Mouse (Mus musculus) hindlimb bud, embryonic 11.5 days (tissue): ENCODE results near the gene Cdh18.
"Not testable (repeated sequence)": the region's sequence is repeated elsewhere in the genome, so short reads cannot be mapped to it uniquely, and the experiment has no call there.

ENCODE experiments used
- DNase-seq: peaks from one replicate; pipeline ENCODE4 v3.0.0-alpha.2; 2012; ENCODE audit warnings: low read depth, low spot score; ENCODE audit errors: extremely low spot score

The Cdh18 gene

DNA sequence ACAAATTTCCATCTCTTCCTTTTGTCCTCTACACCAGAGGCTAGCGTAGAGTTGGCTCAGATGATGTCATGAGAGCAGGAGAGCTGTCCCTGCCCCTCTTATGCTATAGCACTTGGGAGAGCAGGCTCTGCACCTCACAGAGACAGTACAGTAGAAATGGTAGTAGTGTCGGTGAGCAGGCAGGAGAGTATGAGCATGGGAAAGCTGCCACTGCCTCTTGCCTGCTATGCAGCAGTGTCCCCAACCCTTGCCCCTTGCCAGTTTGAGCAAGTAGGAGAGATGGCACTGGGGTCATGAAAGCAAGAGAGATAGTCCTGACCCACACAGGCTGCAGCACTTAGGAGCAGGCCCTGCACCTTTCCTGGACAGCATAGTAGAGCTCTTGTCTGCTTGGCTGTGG is 607.1 kb downstream of the Cdh18 start:
- no peak for DNase-seq

DNA sequence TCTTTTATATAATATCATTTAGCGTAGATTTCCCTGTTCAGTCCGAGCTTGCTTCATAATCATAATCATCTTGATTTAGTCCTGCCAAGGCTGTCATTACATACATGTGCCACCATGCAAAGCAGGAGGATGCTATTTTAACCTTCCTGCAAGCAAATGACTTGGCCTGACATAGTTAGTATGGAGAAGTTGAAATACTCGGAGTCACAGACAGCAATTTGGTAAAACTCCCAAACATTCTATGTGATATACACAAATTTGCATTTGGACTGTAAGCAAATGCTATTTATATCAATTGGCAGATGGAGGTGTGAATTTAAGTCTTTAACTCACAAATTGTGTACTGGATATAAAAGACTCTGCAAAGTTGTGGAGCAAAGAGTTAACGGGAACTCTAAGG is 616.0 kb downstream of the Cdh18 start:
- no peak for DNase-seq

DNA sequence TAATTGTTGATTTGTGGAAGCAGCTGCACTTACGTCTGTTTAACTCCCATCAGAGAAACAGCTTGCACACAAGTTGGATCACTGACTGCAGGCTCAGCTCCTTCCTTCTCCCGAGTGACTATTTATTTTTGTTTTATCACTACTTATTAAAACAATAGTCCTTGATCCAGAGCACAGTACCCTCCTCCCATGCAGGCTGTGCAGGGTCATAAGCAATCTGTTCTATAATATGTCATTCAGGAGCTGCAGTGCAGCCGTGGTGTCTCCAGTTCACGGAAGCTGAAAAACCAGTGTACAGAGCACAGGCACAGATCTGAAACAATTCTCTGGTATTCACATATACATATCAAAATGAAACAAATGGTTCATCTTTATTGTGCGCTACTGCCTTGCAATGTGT is 625.8 kb downstream of the Cdh18 start:
- DNase-seq: no peak

DNA sequence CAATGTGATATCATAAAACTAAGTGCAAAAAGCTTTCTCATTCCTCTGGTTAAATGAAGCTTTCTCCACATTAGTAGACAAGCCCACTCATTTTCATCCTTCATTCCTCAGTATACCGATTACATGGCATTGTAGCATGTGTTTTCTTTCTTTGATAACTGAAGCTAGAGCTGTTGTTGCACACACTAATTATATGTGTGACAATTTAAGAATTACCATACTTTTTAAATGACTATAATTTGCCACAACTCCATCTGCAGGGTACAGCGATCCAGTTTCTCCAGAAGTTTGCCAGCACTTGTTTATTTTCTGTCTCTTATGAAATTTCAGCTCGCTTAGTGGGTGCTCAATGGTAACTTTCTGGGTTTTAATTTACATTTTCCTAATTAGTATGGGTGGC is 663.2 kb downstream of the Cdh18 start:
- no peak for DNase-seq

DNA sequence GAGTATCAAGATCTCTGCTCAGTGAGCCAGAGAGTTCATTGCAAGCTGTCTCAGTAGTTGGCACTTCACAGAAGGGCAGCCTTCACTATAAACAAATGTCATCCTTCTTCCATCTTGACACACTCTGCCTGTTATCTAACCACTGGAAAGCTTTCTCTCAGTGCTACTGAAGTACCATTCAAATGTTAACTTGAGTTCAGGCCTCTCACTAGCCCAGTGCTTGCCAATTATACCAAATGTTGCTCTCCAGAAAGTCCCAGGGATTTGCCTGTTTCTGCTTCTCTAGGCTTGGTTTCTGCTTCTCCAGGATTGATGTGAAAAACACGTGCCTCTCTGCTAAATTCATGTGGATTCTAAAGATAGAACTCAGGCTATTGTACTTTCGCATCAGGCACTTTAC is 681.8 kb downstream of the Cdh18 start:
- no peak for DNase-seq

DNA sequence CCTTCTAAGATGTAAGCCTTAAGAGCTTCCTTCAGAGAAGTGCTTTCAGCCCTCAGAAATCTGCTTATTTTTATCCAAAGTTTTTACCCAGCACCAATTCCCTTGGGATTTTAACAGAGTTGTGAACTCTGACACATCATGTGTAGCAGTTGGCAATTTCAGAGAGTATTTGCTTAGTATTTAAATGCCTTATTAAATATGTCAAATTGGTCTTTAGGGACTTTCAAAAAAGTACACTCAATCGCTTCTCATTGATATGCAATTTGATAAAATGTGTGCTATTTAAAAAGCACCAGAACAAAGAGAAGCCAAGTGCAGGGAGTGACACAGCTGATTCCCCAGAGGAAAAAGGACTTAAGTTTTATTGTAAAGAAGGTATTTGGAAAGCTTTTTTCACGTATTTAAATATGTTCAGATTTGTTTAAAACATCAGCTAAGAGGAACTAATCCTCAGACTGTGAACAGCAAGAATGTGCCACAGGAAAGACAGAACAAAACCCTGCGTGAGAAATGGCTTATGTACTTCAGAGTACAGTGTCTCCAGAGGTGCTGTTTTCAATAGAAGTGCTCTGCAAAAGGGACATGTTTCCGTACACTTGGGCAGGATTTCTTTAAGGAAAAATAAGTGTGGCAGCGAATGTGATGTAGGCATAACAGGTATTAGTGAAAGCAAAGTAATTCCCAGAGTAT is 709.1 kb downstream of the Cdh18 start:
- DNase-seq: no peak

DNA sequence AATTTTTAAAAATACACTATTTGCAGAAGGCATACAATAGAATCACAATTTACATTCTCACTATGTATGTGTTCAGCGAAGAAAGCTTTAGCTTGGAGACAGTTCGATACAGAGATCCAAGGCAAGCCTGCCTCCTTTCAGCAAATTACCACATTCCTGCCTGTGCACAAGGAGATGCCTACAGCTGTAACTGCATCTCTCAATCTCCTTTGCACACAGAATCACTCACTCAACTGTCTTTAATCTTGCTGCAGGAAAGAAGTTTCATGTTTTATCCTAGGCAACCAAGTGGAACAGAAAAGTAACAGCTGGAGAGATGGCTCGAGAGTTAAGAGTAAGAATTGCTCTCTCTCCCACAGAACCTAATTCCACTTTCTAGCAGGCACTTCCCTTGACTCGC is 729.6 kb downstream of the Cdh18 start:
- no peak for DNase-seq

- no peak for DNase-seq
These were observed 756.2 kb downstream of the Cdh18 start for GRCm38 (mm10) chr15:23305018-23305417.

GRCm38 (mm10) chr15:23316766-23317165 is 767.9 kb downstream of the Cdh18 start:
- DNase-seq: no peak

DNA sequence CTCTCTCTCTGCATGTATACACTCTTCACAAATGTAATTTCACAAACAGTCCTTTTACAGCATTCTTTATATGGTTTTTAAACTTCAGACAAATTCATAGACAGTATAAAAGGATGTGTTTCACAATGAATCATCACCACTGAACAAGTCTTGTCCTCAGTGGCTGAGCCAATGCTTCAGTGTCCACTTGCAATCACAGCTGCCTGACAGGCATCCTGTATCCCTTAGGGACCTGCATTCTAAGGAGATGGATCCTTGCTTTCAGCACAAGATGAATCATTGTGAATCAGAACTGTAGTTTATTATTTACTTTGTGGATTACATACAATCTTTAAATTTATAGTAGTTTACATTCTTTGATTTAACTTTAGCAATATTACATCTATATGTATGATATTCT is 768.6 kb downstream of the Cdh18 start:
- DNase-seq: no peak

GRCm38 (mm10) chr15:23340338-23340737 is 791.5 kb downstream of the Cdh18 start:
- not testable (repeated sequence) for DNase-seq

- no peak for DNase-seq
These were observed 802.3 kb downstream of the Cdh18 start for GRCm38 (mm10) chr15:23351078-23351477.

DNA sequence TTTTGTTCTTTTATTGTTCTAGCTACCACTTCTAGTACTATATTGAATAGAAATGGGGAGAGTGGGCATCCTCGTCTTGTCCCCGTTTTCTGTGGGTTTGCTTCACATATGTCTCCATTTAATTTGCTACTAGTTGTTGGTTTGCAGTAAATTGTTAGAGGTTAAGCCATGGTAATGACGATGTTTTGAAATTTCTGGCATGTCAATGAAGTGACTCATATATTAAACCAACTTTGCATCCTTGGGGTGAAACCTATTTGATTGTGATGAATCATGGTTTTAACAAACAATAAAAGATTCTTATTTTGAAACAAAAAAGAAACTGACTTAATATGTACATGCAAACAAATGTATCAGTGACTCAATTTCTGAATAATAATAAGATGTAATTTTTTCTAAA is 817.5 kb downstream of the Cdh18 start:
- no peak for DNase-seq

DNA sequence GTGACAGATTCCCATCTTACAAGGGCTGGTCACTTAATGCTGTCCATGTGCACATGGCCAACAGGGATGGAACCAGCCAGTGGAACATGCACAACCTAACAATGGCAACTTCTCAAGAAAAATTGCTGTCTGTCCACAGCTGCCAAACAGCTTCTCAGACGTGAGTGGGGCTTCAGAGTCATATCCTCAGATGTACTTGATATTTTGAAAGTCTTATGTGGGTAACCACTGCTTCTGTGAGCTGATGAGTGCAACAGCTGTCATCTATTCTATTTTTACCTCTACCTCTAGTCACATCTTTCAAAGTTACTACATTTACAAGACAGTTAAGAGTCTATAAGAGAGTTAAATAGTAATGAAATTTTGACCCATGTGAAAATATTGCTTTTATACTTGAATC is 818.9 kb downstream of the Cdh18 start:
- DNase-seq: no peak

DNA sequence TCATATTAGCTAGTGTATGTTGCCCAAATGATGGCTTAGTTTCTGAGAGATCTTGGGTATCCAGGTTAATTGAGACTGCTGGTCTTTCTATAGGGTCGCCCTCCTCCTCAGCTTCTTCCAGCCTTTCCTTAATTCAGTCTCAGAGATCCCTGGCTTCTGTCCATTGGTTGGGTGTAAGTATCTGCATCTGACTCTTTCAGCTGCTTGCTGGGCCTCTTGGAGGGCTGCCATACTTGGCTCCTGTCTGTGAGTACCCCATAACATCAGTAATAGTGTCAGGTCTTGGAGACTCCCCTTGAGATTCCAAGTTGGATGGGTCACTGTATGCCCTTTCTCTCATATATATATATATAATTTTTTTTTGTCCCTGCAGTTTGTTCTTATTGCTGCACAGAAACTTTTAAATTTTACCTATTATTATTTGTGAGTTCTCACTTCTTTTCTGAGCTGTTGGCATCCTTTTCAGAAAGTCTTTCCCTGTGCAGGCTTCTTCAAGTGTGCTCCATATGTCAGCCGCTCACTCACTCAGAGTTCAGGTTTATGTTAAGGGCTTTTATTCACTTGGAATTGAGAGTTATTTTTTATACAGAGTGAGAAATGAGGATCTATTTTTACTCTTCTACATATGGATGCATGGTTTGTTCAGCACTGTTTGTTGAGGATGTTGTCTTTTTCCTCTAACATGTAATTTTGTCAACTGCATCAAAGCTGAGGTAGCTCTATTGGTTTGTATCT is 829.4 kb downstream of the Cdh18 start:
- DNase-seq: no peak

GRCm38 (mm10) chr15:23385816-23386215 is 837.0 kb downstream of the Cdh18 start:
- no peak for DNase-seq

DNA sequence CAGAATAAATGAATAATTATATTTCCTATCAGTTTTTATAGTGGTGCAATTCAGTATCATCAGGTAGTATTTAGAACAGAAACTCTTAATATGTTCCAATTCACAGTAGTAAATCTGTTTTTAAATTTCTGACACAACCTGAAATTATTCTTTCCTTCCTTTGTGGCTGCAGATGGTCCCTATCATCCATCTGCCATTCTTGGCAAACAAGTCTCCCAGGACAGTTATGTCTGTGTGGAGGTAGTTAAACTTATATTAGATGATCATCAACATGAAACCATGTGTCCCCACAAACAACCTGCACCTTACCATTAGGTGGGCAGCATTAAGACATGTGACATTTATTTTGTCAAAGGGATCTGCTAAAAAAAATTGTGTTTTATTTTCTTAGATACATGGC is 847.8 kb downstream of the Cdh18 start:
- DNase-seq: no peak

GRCm38 (mm10) chr15:23403792-23404191 is 855.0 kb downstream of the Cdh18 start:
- DNase-seq: no peak

DNA sequence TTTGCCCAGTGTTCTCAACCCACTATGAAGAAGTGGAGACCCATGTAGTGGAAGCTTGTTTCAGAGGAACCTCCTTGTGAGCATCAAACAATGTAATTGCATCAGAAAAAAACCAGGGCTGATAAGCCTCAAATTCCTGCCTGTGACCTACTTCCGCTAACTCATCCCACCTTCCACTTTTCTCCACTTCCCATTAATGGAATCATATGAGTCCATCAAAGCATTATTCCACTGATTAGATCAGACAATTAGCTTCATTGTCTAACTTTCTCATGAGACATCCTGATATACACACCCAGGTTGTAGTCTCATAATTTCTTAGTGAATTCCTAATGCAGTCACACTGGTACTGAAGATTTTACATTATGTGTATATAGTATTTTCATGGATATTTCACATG is 859.4 kb downstream of the Cdh18 start:
- DNase-seq: no peak

DNA sequence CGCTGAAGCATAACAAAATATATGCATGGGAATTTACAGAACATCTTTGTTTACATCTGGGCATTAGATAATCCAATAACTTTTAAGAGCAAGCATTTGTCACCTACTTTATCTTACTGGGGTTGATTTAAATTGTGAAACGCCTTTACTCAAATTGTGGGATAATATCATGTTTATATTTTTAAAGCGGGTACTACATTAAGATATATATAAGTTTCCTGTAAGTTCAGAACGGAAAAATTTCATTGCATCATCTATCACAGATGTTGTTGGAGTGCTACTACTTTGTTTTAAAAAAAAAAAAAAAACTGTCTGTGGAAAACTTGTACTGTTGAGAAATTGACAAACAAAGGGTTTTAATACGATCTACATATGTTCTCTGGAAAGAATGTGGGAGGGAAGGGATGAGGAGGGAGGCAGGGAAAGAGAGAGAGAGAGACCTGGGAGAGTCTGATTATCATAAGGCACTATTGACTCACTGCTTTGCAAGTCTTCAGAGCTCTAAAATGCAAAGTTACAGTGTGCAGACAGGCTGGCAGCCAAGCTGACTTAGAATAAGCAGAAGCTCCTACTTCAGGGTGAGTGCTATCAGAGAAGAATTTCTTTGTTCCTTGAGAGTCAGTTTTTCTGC is 867.7 kb downstream of the Cdh18 start:
- no peak for DNase-seq

GRCm38 (mm10) chr15:23418158-23418557 is 869.3 kb downstream of the Cdh18 start:
- no peak for DNase-seq

GRCm38 (mm10) chr15:23420010-23420409 is 871.2 kb downstream of the Cdh18 start:
- DNase-seq: no peak
